Mouse (Mus musculus) forebrain, embryonic 16.5 days (tissue): ENCODE measurements around the gene Prrc2b. TPM values are rescaled to one million over a fixed set of nuclear protein-coding genes. Genes with fewer than 3 reads are reported as not detected.

Experiments
- ATAC-seq: fragments of 200-750 bp; cut with Nextera tagmentation; 2 replicates; pipeline ENCODE4 v1.8.0; 2017; ENCODE audit warnings: mild to moderate bottlenecking, moderate library complexity
- H3K27ac ChIP-seq: fragments of 300-500 bp; sonication (generic); 2 replicates; pipeline ENCODE4 v1.5.1; 2014; ENCODE audit warnings: low read length, control low read depth
- H3K27me3 ChIP-seq: fragments of 300-500 bp; sonication (generic); replicated peaks from 2 replicates; pipeline ENCODE4 v1.6.1; 2014; ENCODE audit warnings: low read length; ENCODE audit not compliant: control insufficient read depth, insufficient read depth
- H3K36me3 ChIP-seq: fragments of 300-500 bp; sonication (generic); 2 replicates; pipeline ENCODE4 v1.6.1; 2014; ENCODE audit not compliant: control insufficient read depth, insufficient read depth
- H3K4me1 ChIP-seq: fragments of 300-500 bp; sonication (generic); replicated peaks from 2 replicates; pipeline ENCODE4 v1.6.1; 2014; ENCODE audit warnings: low read length; ENCODE audit not compliant: control insufficient read depth, insufficient read depth
- H3K4me2 ChIP-seq: fragments of 300-500 bp; sonication (generic); 2 replicates; pipeline ENCODE4 v1.6.1; 2014; ENCODE audit warnings: mild to moderate bottlenecking, low read length, control low read depth
- H3K4me3 ChIP-seq: fragments of 300-500 bp; sonication (generic); replicated peaks from 2 replicates; pipeline ENCODE4 v1.5.1; 2014; ENCODE audit warnings: mild to moderate bottlenecking, low read length, control low read depth
- H3K9ac ChIP-seq: fragments of 300-500 bp; sonication (generic); replicated peaks from 2 replicates; pipeline ENCODE4 v1.6.1; 2014; ENCODE audit warnings: low read depth, low read length, control low read depth
- H3K9me3 ChIP-seq: fragments of 300-500 bp; sonication (generic); 2 replicates; pipeline ENCODE4 v1.6.1; 2016; ENCODE audit warnings: low read length; ENCODE audit not compliant: control insufficient read depth
- WGBS: fragments of 180-500 bp; shearing (Covaris S2); extraction: QIAGEN DNeasy Blood & Tissue Kit; methylation state at CpG from one replicate; pipeline ENCODE4 v1.1.7; 2014; 5-methylcytosine and 5-hydroxymethylcytosine counted together
- polyA plus RNA-seq: library from polyadenylated mRNA; unstranded; fragments of >200 nt; fragmentation: Nextera tagmentation; extraction: Ambion mirVana; gene quantifications from 2 replicates; pipeline ENCODE4 v1.2.1, GENCODE M21; 2015

Prrc2b gene
- polyA plus RNA-seq, 1 experiment from 2014 or later, result 84.7 TPM

- Histone ChIP-seq H3K36me3 (peaks cover 63% of the 10 kb centered on the region), H3K9ac (no peak overlapping the region), H3K4me2 (no peak overlapping the region), H3K27ac (no peak overlapping the region), H3K9me3 (no peaks in the 10 kb centered on the region), H3K4me3 (no peak overlapping the region), H3K4me1 (no peaks in the 10 kb centered on the region), H3K27me3 (no peaks in the 10 kb centered on the region)
- ATAC-seq, result peak; percentile 27; the same call in 1 of the 2 replicates
- WGBS, result 34% methylated on average over 7 of the region's 7 CpGs
These were observed 50.6 kb downstream of the Prrc2b start for GRCm38 (mm10) chr2:32201527-32201926.

- Histone ChIP-seq H3K9ac (no peak overlapping the region), H3K36me3 (peaks cover 68% of the 10 kb centered on the region), H3K4me1 (no peaks in the 10 kb centered on the region), H3K4me2 (no peak overlapping the region), H3K9me3 (no peaks in the 10 kb centered on the region), H3K27ac (no peak overlapping the region), H3K4me3 (no peak overlapping the region), H3K27me3 (no peaks in the 10 kb centered on the region)
- WGBS, result 96% methylated on average over 13 of the region's 13 CpGs
- ATAC-seq, result no peak
These were observed 53.0 kb downstream of the Prrc2b start for GRCm38 (mm10) chr2:32203853-32204252.

- WGBS, result 93% methylated on average over 1 of the region's 1 CpGs
- ATAC-seq, result no peak
- Histone ChIP-seq H3K27me3 (no peaks in the 10 kb centered on the region), H3K4me3 (no peak overlapping the region), H3K9me3 (no peaks in the 10 kb centered on the region), H3K4me1 (no peaks in the 10 kb centered on the region), H3K36me3 (peaks cover 53% of the 10 kb centered on the region), H3K4me2 (no peak overlapping the region), H3K27ac (no peak overlapping the region), H3K9ac (no peak overlapping the region)
These were observed 56.8 kb downstream of the Prrc2b start for GRCm38 (mm10) chr2:32207682-32208081.

- Histone ChIP-seq H3K36me3 (peaks cover 57% of the 10 kb centered on the region), H3K27ac (no peak overlapping the region), H3K9me3 (no peaks in the 10 kb centered on the region), H3K4me3 (no peak overlapping the region), H3K27me3 (no peaks in the 10 kb centered on the region), H3K4me2 (no peak overlapping the region), H3K9ac (no peak overlapping the region), H3K4me1 (no peaks in the 10 kb centered on the region)
- 94% methylated on average over 8 of the region's 8 CpGs for WGBS
- no peak for ATAC-seq
These were observed 60.8 kb downstream of the Prrc2b start for GRCm38 (mm10) chr2:32211689-32212088.

GRCm38 (mm10) chr2:32213000-32213399 is 62.1 kb downstream of the Prrc2b start:
- H3K27ac ChIP-seq, result no peak overlapping the region
- WGBS, result 53% methylated on average over 10 of the region's 10 CpGs

GRCm38 (mm10) chr2:32215576-32215975 is 64.7 kb downstream of the Prrc2b start:
- Histone ChIP-seq H3K27me3 (no peaks in the 10 kb centered on the region), H3K9ac (no peak overlapping the region), H3K27ac (no peak overlapping the region), H3K4me1 (no peaks in the 10 kb centered on the region), H3K36me3 (peaks cover 66% of the 10 kb centered on the region), H3K4me2 (no peak overlapping the region), H3K4me3 (no peak overlapping the region), H3K9me3 (no peaks in the 10 kb centered on the region)
- no peak for ATAC-seq
- 90% methylated on average over 10 of the region's 10 CpGs for WGBS

More at GRCm38 (mm10) chr2:32213000-32213399, 62.1 kb downstream of the Prrc2b start:
- Histone ChIP-seq H3K4me1 (no peaks in the 10 kb centered on the region), H3K36me3 (peaks cover 63% of the 10 kb centered on the region), H3K9ac (no peak overlapping the region), H3K27me3 (no peaks in the 10 kb centered on the region), H3K4me3 (no peak overlapping the region), H3K9me3 (no peaks in the 10 kb centered on the region), H3K4me2 (no peak overlapping the region)
- ATAC-seq, result no peak

GRCm38 (mm10) chr2:32216506-32216905 is 65.6 kb downstream of the Prrc2b start:
- Histone ChIP-seq H3K36me3 (peaks cover 75% of the 10 kb centered on the region), H3K4me3 (no peak overlapping the region), H3K4me1 (no peaks in the 10 kb centered on the region), H3K9me3 (no peaks in the 10 kb centered on the region), H3K9ac (no peak overlapping the region), H3K4me2 (no peak overlapping the region), H3K27me3 (no peaks in the 10 kb centered on the region), H3K27ac (no peak overlapping the region)
- no peak for ATAC-seq
- 94% methylated on average over 10 of the region's 10 CpGs for WGBS

- 82% methylated on average over 8 of the region's 8 CpGs for WGBS
- no peak overlapping the region for H3K4me2 ChIP-seq
- no peaks in the 10 kb centered on the region for H3K27me3 ChIP-seq
- no peak for ATAC-seq
- no peaks in the 10 kb centered on the region for H3K9me3 ChIP-seq
- no peaks in the 10 kb centered on the region for H3K4me1 ChIP-seq
- H3K4me3 ChIP-seq, result no peak overlapping the region
- H3K27ac ChIP-seq, result no peak overlapping the region
- H3K36me3 ChIP-seq, result peaks cover 82% of the 10 kb centered on the region
- no peak overlapping the region for H3K9ac ChIP-seq
These were observed 66.8 kb downstream of the Prrc2b start for GRCm38 (mm10) chr2:32217656-32218055.

GRCm38 (mm10) chr2:32218113-32218512 is 67.2 kb downstream of the Prrc2b start:
- no peak for ATAC-seq

More at GRCm38 (mm10) chr2:32218113-32218512, 67.2 kb downstream of the Prrc2b start:
- peaks cover 83% of the 10 kb centered on the region for H3K36me3 ChIP-seq
- H3K4me2 ChIP-seq, result no peak overlapping the region
- H3K27me3 ChIP-seq, result no peaks in the 10 kb centered on the region
- WGBS, result 97% methylated on average over 5 of the region's 5 CpGs
- no peak overlapping the region for H3K4me3 ChIP-seq
- no peaks in the 10 kb centered on the region for H3K9me3 ChIP-seq
- H3K9ac ChIP-seq, result no peak overlapping the region
- H3K27ac ChIP-seq, result no peak overlapping the region
- H3K4me1 ChIP-seq, result no peaks in the 10 kb centered on the region
